Mouse (Mus musculus): ENCODE data around the gene Skp1a.

The Skp1a gene

DNA sequence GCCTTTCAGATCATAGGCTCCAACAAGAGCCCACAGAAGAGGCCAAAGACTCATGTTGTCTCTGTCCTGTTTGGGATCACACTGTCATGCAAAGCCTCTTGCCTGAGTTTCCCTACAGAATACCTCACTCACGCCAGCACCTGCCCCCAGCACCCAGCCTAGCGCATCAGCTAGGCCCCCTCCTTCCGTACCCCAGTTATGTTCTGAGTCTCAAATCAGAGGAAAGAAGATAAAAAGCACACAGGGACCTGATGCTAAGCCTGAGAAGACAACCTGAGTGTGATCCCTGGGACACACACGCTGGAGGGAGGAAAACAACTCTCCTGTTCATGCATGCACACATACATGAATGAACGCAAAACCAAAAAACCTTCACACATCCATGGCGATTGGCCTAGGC, 47.2 kb downstream of the Skp1a start:
- DNase-seq: no peak

DNA sequence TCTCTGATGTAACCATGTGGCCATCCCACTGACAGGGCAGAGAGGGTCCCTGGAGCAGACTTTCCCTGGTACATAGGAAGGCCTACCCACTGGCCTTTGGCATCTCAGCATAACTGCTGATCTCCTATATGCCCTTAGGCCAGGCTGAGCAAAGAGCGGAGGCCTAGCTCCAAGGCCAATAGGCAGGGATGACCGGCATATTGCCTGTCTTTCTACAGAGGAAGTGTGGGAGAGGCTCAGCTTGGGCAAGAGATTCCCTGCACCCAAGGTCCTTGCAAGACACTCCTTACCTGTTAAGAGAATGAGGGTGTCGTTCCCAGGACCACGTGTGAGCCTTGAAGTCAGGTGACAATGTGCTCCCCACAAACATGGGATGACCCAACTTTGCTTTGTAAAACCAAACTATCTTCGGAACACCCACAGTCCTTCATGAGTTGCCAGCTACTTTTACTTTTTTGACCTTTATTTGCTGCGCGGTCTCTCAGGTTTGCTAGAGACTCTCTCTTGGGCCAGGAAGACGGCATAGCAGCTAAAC, 47.9 kb downstream of the Skp1a start:
- DNase-seq: no peak

DNA sequence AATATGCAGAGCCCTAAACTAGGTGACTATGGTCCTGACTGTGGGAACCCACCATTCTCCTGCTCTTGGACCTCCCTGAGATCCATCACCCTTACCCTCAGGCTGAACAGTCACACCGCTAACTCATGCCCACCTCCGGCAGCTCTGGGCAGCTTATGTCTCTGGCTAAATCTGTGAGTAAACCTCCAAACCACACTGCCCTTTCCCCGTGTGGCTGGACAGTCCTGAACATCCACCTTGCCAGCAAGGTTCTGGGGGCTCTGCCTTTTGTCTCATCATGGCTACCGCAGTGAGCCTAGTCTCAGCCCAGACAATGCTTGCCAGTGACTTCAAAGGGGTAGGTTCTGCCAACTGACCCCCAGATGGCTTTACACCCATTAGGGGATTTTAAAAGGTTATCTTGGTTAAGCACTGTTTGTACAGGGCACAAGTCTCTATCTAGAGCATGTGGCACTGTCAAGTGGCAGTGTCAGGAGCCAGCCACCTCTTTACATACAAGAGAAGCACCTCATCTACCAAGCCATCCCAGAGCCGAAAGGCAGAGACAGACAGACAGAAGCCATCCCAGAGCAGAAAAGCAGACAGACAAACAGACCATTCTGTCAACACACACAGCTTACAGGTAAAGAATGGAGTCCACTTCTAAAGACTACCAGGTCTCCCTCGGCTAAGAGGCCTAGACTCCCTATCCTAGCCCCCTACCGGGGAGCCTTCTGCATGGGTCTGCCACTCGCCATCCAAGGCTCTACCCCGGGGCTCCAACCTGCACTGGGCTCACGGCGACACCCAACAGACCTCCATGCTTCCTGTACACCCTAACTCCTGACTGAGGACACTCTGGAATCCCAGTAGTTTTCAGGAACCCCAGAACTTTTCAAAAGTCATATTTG, 49.0 kb downstream of the Skp1a start:
- no peak for DNase-seq

DNA sequence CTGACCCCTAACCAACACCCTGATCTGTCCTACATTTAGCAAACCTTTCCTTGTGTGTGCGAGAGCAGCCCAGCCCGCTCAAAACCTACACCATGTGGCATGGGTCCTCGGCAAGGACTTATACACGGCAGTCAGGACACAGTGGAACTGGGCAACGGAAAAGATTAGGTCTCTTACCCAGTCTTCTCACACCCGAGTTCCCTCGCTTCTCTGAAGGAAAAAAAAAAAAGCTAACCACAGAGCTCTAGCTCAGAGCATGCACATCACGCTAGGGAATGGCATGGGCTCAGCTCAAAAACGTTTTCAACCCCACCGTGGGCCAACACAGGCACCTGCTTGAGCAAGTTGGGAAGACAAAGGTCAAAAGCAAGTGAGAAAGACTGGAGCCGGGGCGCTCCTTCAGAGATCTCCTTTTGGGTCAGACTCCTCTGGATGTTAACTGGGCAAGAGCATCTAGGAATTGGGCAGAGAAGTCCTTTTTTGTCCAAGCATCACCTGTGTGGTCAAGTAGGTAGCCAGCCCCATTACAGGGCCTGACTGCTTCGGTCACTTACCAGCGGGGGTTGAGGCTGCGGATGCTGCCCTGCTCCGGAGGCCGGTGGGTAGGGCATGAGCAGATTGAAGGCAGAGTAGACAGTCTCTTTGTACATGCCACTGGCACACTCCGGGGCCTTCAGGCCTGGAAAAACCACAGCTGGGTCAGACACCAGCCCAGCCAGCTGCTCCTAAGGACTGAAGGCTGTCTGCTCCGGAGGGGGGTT, 50.0 kb downstream of the Skp1a start:
- DNase-seq: no peak

DNA sequence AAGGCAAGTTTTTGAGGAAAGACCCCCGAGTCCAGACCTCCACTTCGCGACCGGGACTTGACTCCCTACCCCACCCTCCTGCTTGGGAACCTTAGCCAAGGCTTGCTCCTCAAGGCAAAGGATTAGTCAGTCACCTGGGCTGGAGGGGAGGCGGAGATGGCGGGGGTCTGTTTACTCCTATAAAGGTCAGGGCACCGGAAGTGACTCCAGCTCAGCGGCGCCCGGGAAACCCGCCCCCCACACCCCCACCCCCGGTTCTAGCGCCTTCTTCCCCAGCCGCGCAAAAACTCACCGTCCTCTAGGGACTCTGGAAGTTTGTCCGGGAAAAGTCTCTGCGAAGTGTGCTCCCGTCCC, 50.6 kb downstream of the Skp1a start:
- DNase-seq: no peak

DNA sequence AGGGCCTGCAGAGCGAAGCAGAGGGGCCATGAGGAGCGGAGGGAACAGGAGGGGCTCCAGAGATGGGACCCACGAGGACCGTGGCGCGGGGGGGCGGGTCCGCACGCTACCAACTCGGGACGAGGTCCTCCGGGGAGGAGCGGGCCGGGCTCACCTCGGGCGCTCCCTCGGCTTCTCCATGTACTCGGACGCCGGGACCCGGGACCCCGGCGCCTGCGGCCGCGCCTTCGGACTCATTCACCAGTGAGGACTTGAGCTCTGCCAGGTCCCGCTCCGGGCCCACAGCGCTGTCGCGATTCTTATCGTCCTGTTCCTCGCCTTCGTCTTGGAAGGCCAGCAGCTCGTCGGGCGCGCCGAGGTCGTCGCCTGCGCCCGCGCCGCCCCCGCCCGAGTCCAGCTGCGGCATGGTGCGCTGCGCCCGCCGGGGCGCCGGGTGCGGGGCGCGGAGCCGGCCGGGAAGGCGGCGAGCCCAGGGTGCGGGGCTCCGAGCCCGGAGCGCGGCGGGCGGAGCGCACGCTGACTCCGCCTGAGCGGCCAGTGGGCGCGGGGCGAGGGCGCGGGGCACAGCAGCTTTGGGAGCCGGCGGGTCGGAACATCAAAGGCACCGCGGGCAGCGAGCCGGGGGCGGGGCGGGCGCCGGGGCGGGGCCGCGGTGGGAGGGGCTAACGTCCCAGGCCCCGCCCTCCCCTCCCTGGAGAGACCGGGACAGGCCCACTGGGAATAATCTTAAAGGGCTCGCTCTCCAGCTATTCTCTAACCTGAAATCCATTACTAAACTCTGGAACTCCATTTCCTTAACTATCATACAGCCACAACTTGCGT, 51.2 kb downstream of the Skp1a start, which contains the start of gene Tcf7:
Tcf7 (minus strand) TSS at position 241 of the 822 bp plus-strand sequence.
- peak; percentile 49 for DNase-seq

DNA sequence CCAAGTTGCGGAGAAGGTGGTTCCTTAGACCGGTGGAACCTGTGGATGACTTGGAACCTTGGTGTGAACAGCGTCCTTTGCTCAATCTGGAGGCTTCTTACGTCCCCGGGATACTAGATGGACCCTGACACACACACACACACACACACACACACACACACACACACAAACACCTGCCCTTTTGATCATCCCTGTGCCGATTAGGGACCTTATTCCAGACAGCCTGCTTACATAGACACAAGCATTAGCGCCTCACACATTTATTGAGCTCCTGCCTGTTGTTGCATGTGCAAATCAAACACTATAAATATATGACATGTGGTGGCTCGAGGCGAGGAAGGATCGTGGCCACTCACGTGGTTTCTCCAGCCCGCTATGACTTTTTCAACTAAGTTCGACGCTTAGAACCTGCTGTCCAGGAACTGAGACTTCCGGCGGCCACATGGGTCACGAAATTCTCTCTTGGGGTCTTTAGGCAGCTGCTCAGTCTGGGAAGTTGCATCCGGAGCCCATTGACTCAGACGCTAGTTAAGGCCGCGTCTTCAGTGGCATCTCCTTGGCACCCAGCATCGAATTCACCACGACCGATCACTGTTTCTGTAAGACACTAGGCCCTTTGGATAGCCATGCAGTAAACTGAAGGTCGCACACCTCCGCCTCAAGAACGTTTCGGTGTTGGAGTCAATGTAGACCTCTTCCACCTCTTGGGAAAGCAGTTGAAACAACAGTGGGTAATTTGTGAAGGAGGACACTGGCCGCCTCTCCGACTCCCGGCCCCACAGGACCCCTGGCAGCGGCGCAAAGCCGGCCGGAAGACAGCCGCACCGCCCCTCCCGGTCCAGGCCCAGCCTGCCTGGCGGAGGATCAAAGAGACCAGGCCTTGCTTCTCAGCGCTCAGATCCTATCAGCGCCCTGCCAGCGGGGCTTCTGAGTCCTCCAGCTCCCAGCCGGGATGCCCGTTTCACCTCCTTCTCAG, 52.1 kb downstream of the Skp1a start:
- DNase-seq: peak; percentile 47

DNA sequence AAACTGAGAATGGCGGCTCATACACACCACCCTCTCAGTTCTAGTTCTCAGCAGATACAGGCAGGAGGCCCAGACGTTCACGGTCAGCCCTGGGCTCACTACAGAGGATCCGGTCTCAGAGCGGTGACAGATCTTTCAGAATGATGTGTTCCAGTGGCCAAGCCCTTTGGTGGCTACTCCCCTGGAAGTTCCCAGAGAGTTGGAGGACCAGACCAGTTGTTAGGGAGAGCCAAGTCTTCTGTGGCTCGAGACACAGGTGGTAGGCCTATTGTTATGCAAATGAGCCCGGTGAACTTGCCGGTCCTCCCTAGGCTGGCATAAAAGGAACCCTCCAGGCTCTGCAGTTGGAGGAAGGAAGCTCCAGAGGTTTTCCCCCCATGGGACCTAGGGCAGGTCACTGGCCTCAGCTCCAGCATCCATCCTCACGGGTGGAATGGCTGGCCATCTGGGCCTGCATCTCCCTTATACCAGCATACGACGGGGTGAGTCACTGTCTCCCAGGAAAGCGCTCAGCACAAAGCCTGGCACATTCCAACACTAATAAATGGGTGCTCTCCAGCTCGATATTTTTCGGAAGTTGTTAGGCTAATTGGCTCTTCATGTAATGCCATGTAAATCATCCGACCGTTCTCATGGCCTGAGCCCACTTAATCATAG, 54.6 kb downstream of the Skp1a start:
- DNase-seq: no peak

DNA sequence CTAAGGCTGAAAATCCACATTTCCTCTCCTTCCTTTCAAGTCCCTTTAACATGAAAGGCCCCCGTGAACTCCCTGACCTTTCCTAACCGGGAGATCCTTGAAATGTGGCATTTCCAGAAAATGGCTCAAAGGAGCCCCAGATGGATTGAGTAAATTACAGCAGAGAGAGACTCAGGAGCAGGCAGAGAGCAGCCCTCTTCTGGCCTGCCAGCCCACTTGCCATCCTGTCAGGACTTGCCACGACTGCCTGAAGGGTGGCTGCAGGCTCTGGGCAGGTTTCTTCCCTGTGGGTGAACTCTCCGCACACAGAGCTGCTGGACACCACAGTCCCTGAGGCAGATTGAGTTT, 55.1 kb downstream of the Skp1a start:
- no peak for DNase-seq

DNA sequence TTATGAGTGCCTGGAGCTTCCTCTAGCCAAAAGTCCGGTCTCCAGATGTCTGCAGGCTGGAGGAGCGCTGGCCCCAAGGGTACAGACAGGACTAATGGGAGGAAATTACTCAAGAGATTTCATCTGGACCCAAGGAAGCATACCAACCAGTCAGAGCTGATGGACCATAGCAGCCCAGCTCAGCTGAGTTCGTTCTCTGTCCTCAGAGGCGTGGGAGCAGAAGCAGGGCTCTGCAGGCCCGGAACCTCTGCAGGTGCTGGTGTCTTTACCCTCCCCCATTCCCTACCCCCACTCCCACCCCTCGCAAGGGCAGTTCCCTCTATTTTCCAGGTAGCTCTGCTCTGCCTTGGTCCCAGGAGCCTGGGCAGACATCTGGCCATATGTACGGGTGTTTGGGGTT, 60.6 kb downstream of the Skp1a start:
- DNase-seq: no peak

DNA sequence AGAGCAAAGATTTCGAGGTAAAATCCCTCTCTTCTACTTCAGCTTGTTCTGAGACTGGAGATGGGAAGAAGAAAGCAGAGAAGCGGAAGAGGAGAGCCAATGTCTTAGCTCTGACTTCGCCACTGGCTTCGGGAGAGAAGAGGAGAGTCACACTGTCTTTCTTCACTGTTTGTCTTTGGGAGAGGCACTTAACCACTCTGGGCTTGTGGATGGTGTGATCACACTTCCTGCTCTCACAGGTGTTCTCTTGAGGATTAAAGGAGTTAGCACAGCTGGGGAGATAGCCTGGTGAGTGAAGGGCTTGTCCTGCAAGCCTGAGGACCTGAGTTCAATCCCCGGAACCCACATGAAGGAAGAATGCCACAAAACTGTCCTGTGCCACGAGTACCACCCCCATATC, 61.1 kb downstream of the Skp1a start:
- DNase-seq: no peak

DNA sequence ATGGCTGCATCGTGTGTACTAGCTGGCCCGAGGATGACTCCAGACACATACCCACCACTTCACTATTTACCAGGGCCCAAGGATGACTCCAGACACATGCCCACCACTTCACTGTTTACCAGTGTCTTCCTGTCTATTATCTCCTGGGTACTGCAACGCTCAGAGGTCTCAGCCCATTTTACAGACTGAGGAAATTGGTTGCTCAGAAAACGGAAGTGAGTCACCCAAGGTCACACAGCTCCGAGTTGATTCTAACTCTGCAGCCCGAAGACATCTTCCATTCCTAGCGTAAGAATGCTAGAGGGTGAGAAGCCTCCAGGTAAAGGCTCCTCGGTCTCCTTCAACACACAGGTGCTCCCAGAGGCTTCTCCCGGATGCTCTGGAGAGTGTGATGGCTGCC, 62.3 kb downstream of the Skp1a start:
- DNase-seq: no peak
